Mouse (Mus musculus): ENCODE measurements at regions not wholly inside any gene's neighbourhood (a gene's known extent, or its start where the extent isn't known, plus 50 kb on each side); places are given as distances from the start of the nearest gene placed in this dataset.

DNA sequence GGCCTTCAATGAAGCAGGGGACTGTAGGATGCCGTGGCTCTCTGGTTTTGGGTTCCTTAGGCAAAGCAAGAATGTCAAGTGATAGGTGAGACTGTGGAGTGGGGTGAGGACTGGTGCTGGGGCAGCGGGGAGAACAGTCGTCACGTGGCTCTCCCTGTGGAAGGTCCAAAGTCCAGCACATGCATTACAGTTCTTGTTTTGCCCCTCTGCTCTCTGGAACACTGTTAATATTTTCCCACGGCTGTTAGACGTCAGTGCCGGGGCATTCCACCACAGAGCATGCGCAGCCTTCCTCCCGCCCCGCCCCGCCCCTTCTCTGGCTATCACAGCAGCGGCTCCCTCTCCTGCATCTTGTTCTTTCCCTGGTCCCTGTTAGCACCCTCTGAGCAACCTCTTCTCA is 91.3 kb upstream of the Vrk1 start:
- DNase-seq (ENCODE audit: low spot score) (no peak), ATAC-seq (no peak)
- Histone ChIP-seq H3K27me3 (replicated peaks; ENCODE audit: control insufficient read depth, insufficient read depth, low read length) (no peaks in the 10 kb centered on the region), H3K4me2 (ENCODE audit: low read length) (no peak overlapping the region), H3K36me3 (ENCODE audit: control insufficient read depth, insufficient read depth, low read length) (no peaks in the 10 kb centered on the region), H3K27ac (ENCODE audit: low read depth, low read length) (no peak overlapping the region), H3K9me3 (replicated peaks; ENCODE audit: control insufficient read depth, low read length) (no peaks in the 10 kb centered on the region), H3K9ac (ENCODE audit: low read length) (no peak overlapping the region), H3K4me3 (ENCODE audit: low read depth, low read length) (no peak overlapping the region), H3K4me1 (ENCODE audit: control insufficient read depth, insufficient read depth, low read length) (no peaks in the 10 kb centered on the region; the same call in 1 of the 2 replicates)
- WGBS, result 88% methylated on average over 12 of the region's 12 CpGs

- 97% methylated on average over 7 of the region's 7 CpGs for WGBS
Measured at GRCm38 (mm10) chr12:105927210-105927609, 82.8 kb upstream of the Vrk1 start.

GRCm38 (mm10) chr12:105929456-105929921 is 80.5 kb upstream of the Vrk1 start:
- no peaks in the 10 kb centered on the region for H3K9me3 ChIP-seq (replicated peaks; ENCODE audit: control insufficient read depth, low read length)
- no peak overlapping the region for H3K4me3 ChIP-seq (ENCODE audit: low read depth, low read length)
- peak overlapping the region; percentile 59; the same call in 1 of the 2 replicates for H3K27ac ChIP-seq (ENCODE audit: low read depth, low read length)
- 9% methylated on average over 12 of the region's 12 CpGs for WGBS
- no peaks in the 10 kb centered on the region for H3K36me3 ChIP-seq (ENCODE audit: control insufficient read depth, insufficient read depth, low read length)
- H3K9ac ChIP-seq (ENCODE audit: low read length), result 0 out of 2 replicates have a peak overlapping the region, but pooled peaks have one; percentile 29
- H3K4me1 ChIP-seq (ENCODE audit: control insufficient read depth, insufficient read depth, low read length), result peaks cover 8% of the 10 kb centered on the region; the same call in 1 of the 2 replicates
- peak; percentile 40; the same call in 1 of the 2 replicates for ATAC-seq
- no peak overlapping the region for H3K4me2 ChIP-seq (ENCODE audit: low read length)
- no peaks in the 10 kb centered on the region for H3K27me3 ChIP-seq (replicated peaks; ENCODE audit: control insufficient read depth, insufficient read depth, low read length)
- peak; percentile 35 for DNase-seq (ENCODE audit: low spot score)

More at GRCm38 (mm10) chr12:105927210-105927609, 82.8 kb upstream of the Vrk1 start:
- H3K9me3 ChIP-seq (replicated peaks; ENCODE audit: control insufficient read depth, low read length), result no peaks in the 10 kb centered on the region
- peaks cover 8% of the 10 kb centered on the region; the same call in 1 of the 2 replicates for H3K4me1 ChIP-seq (ENCODE audit: control insufficient read depth, insufficient read depth, low read length)
- H3K4me2 ChIP-seq (ENCODE audit: low read length), result no peak overlapping the region
- DNase-seq (ENCODE audit: low spot score) (no peak), ATAC-seq (no peak)
- H3K4me3 ChIP-seq (ENCODE audit: low read depth, low read length), result no peak overlapping the region
- no peak overlapping the region for H3K27ac ChIP-seq (ENCODE audit: low read depth, low read length)
- H3K36me3 ChIP-seq (ENCODE audit: control insufficient read depth, insufficient read depth, low read length), result no peaks in the 10 kb centered on the region
- H3K27me3 ChIP-seq (replicated peaks; ENCODE audit: control insufficient read depth, insufficient read depth, low read length), result no peaks in the 10 kb centered on the region
- H3K9ac ChIP-seq (ENCODE audit: low read length), result no peak overlapping the region

- WGBS, result 6% methylated on average over 21 of the region's 22 CpGs
- Histone ChIP-seq H3K4me1 (ENCODE audit: control insufficient read depth, insufficient read depth, low read length) (peaks cover 8% of the 10 kb centered on the region), H3K9ac (ENCODE audit: low read length) (peak overlapping the region; percentile 51; the same call in 1 of the 2 replicates), H3K27ac (ENCODE audit: low read depth, low read length) (peak overlapping the region; percentile 39; the same call in 1 of the 2 replicates), H3K4me2 (ENCODE audit: low read length) (peak overlapping the region; percentile 43), H3K9me3 (replicated peaks; ENCODE audit: control insufficient read depth, low read length) (no peaks in the 10 kb centered on the region), H3K36me3 (ENCODE audit: control insufficient read depth, insufficient read depth, low read length) (no peaks in the 10 kb centered on the region), H3K27me3 (replicated peaks; ENCODE audit: control insufficient read depth, insufficient read depth, low read length) (no peaks in the 10 kb centered on the region), H3K4me3 (ENCODE audit: low read depth, low read length) (0 out of 2 replicates have a peak overlapping the region, but pooled peaks have one; percentile 4)
- DNase-seq (ENCODE audit: low spot score) (peak; percentile 79), ATAC-seq (peak; percentile 62)
Measured at GRCm38 (mm10) chr12:105935441-105935880, 74.6 kb upstream of the Vrk1 start.

GRCm38 (mm10) chr12:105936812-105937530 is 73.1 kb upstream of the Vrk1 start:
- peak; percentile 32 for DNase-seq (ENCODE audit: low spot score)
- no peak overlapping the region for H3K27ac ChIP-seq (ENCODE audit: low read depth, low read length)
- 87% methylated on average over 18 of the region's 18 CpGs for WGBS
- no peaks in the 10 kb centered on the region for H3K36me3 ChIP-seq (ENCODE audit: control insufficient read depth, insufficient read depth, low read length)
- no peak overlapping the region for H3K9ac ChIP-seq (ENCODE audit: low read length)
- no peak for ATAC-seq
- no peak overlapping the region for H3K4me3 ChIP-seq (ENCODE audit: low read depth, low read length)
- no peaks in the 10 kb centered on the region for H3K27me3 ChIP-seq (replicated peaks; ENCODE audit: control insufficient read depth, insufficient read depth, low read length)
- peaks cover 8% of the 10 kb centered on the region for H3K4me1 ChIP-seq (ENCODE audit: control insufficient read depth, insufficient read depth, low read length)
- no peak overlapping the region for H3K4me2 ChIP-seq (ENCODE audit: low read length)
- no peaks in the 10 kb centered on the region for H3K9me3 ChIP-seq (replicated peaks; ENCODE audit: control insufficient read depth, low read length)

DNA sequence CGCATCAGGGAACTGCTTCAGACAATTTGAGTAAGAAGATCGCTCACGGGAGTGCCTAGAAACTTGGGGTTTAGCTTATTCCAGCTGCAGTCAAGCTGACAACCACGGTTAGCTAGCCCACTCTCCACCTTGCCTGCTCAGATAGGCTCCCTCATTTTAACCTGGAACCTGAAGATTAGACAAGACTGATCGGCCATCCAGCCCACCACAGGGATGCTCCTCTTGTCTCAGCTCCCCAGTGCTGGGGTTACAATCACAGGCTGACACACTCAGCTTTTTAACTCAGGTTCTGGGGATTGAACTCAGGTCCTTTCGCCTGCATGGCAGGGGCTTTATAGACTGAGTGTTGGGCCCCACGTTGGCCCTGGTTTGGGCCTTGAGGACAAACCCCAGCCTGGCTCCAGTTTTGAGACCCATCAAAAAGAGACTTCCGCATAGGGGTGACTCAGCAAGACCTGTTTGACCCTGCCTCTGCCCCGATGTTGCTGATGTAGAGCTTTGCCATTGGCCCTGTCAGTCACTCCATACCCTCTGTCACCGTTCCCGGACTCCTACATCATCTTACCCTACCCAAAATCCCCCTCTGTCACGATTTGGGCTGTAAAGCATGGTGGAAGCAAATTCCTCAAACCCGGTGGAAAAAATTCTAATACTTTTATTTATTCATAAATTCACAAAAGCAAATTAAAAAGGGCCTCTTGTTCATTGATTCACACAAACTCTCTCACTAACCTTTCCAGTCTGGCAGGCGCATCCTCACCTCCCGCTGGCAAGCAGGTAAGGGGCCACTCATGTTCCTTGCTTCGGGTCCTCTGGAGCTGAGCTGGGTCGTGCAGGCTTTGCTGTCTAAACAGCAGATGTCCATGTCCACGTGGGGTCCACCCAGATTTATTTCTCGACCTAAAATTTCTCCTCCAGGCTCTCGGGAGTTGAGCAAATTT is 67.6 kb upstream of the Vrk1 start:
- Histone ChIP-seq H3K4me1 (ENCODE audit: control insufficient read depth, insufficient read depth, low read length) (no peaks in the 10 kb centered on the region), H3K9me3 (replicated peaks; ENCODE audit: control insufficient read depth, low read length) (no peaks in the 10 kb centered on the region), H3K4me2 (ENCODE audit: low read length) (no peak overlapping the region), H3K27ac (ENCODE audit: low read depth, low read length) (no peak overlapping the region), H3K36me3 (ENCODE audit: control insufficient read depth, insufficient read depth, low read length) (no peaks in the 10 kb centered on the region), H3K9ac (ENCODE audit: low read length) (no peak overlapping the region; the same call in 1 of the 2 replicates), H3K27me3 (replicated peaks; ENCODE audit: control insufficient read depth, insufficient read depth, low read length) (no peaks in the 10 kb centered on the region), H3K4me3 (ENCODE audit: low read depth, low read length) (no peak overlapping the region)
- no peak for DNase-seq (ENCODE audit: low spot score)
- 81% methylated on average over 20 of the region's 20 CpGs for WGBS
- no peak for ATAC-seq

DNA sequence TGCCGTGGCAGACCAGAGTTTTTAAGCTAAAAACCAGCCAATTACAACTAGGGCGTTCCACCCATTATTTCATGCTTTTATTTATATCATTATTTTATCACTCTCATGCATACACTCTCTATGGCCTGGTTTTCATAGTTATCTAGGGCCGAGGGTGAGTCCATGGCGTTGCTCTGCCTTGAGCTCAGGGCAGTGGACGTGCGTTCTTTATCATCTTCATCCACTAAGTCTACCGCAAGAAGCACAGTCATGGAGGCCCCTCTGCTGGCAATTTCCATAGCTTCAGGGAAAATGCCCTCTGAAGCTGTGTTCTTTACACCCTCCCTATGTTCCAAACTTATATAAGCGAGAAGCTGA is 67.0 kb upstream of the Vrk1 start:
- DNase-seq (ENCODE audit: low spot score), result no peak
- no peak for ATAC-seq
- H3K27ac ChIP-seq (ENCODE audit: low read depth, low read length), result no peak overlapping the region
- H3K27me3 ChIP-seq (replicated peaks; ENCODE audit: control insufficient read depth, insufficient read depth, low read length), result no peaks in the 10 kb centered on the region
- H3K4me2 ChIP-seq (ENCODE audit: low read length), result no peak overlapping the region
- no peak overlapping the region for H3K4me3 ChIP-seq (ENCODE audit: low read depth, low read length)
- H3K9me3 ChIP-seq (replicated peaks; ENCODE audit: control insufficient read depth, low read length), result no peaks in the 10 kb centered on the region
- no peaks in the 10 kb centered on the region for H3K4me1 ChIP-seq (ENCODE audit: control insufficient read depth, insufficient read depth, low read length)
- 91% methylated on average over 8 of the region's 8 CpGs for WGBS
- H3K36me3 ChIP-seq (ENCODE audit: control insufficient read depth, insufficient read depth, low read length), result no peaks in the 10 kb centered on the region
- H3K9ac ChIP-seq (ENCODE audit: low read length), result no peak overlapping the region

DNA sequence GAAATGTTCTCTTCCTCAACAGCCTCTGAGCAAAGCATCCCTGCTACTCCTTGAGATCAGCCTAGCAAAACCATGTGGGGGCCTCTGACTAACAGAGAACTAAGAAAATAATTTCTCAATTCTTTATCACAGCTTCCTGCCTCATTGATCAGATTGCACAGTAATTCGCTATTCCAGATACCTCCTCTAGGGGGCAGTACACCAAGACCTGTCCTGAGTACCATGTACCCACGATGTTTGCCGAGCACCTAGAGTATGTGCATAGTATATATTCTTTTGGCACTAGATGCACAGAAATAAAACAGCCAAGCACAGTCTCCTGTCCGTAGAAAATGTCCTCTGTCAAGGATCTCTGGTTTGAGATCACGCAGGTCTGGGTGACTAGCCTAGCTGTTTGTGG is 62.7 kb upstream of the Vrk1 start:
- Histone ChIP-seq H3K4me2 (ENCODE audit: low read length) (no peak overlapping the region), H3K9ac (ENCODE audit: low read length) (no peak overlapping the region), H3K27ac (ENCODE audit: low read depth, low read length) (no peak overlapping the region), H3K4me1 (ENCODE audit: control insufficient read depth, insufficient read depth, low read length) (no peaks in the 10 kb centered on the region), H3K9me3 (replicated peaks; ENCODE audit: control insufficient read depth, low read length) (no peaks in the 10 kb centered on the region), H3K27me3 (replicated peaks; ENCODE audit: control insufficient read depth, insufficient read depth, low read length) (no peaks in the 10 kb centered on the region), H3K36me3 (ENCODE audit: control insufficient read depth, insufficient read depth, low read length) (no peaks in the 10 kb centered on the region), H3K4me3 (ENCODE audit: low read depth, low read length) (no peak overlapping the region)
- 53% methylated on average over 5 of the region's 5 CpGs for WGBS
- no peak for DNase-seq (ENCODE audit: low spot score)
- no peak for ATAC-seq

Measured in forebrain, embryonic 14.5 days (tissue).